ENCODE assay signal across 15 mouse cellular contexts in the genomic region with DNA sequence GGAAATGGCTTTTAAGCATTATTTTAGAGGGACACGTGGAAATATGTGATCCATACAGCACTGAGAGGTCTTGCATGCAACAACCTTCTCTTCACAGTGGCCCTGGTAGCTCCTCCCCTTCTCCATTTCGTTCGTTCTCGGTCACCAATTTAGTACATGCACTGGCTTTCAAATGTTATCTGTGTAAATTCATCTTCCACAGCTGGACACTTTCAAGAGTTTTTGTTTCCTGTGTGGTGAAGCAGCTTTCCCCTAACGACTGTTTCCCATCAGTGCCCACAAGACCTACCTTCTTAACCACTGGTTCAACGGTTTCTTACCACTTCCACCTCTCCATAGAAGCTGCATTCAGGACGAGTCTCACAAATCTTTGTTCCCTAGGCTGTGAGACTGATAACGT.
A peak's percentile ranks its signal among the peaks of the same experiment; 100 is the strongest.
DNase-seq lines count a peak whose midpoint lies in the region; ATAC-seq and TF ChIP-seq lines count a peak whose summit lies in the region.
"Had no signal": no experiment of that assay in that cellular context is flagged by ENCODE, and none has a peak within 500 bp of the region (broad histone marks: within the 10 kb centered on the region; RNA-seq: fewer than 3 reads in every experiment).

No protein-coding gene starts in this region.

- H3K27ac ChIP-seq in liver, embryonic 14.5 days = no peak overlapping the region
- H3K27ac ChIP-seq: hindbrain, embryonic 10.5 days had no signal

- H3K4me3 ChIP-seq in liver, embryonic 14.5 days (ENCODE audit: insufficient read depth in 1 of 2, low read depth in 2 of 2, low read length in 2 of 2) = no peak overlapping the region
- H3K4me3 ChIP-seq: hindbrain, embryonic 10.5 days had no signal

- H3K9ac ChIP-seq in liver, embryonic 14.5 days (replicated peaks) = no peak overlapping the region
- H3K9ac ChIP-seq: forebrain, postnatal 0 days had no signal

- peak; percentile 61 for ATAC-seq in activated CD4-positive, CD25-positive, alpha-beta regulatory T cell, adult 4 months
- peak; percentile 37; the same call in 1 of the 2 replicates for ATAC-seq in liver, embryonic 14.5 days (ENCODE audit: insufficient read depth)
- ATAC-seq: forebrain, postnatal 0 days; intestine, postnatal 0 days had no signal

- H3K9me3 ChIP-seq in liver, embryonic 14.5 days (ENCODE audit: control insufficient read depth, low read length) = no peaks in the 10 kb centered on the region
- H3K9me3 ChIP-seq: hindbrain, embryonic 10.5 days had no signal

- peak; percentile 31 to 39 for DNase-seq in B cell, adult 2 months
- peak; percentile 3 to 7 (median 4) for DNase-seq in liver, embryonic 14.5 days (ENCODE audit: low read depth in 3 of 3, low spot score in 3 of 3)
- peak; percentile 4 for DNase-seq in skeletal muscle tissue, adult 2 months (ENCODE audit: low read depth, low spot score)
- no peak for DNase-seq in kidney, adult 11 months
- DNase-seq in left cerebral cortex, postnatal 36 days (ENCODE audit: low spot score in 2 of 2) = no peak
- no peak for DNase-seq in gastrocnemius, postnatal 25 days
- no peak for DNase-seq in adrenal gland, postnatal 14 days
- DNase-seq: cerebellum, postnatal 25 days; forebrain, postnatal 0 days; kidney, postnatal 36 days; midbrain, embryonic 14.5 days; right cerebral cortex, postnatal 4 days had no signal

- TF ChIP-seq CTCF in liver, embryonic 14.5 days (IDR thresholded peaks at IDR 0.05; ENCODE audit: low read depth) = no peak

- TF ChIP-seq EP300 in liver, embryonic 14.5 days (IDR thresholded peaks at IDR 0.05; ENCODE audit: low read depth) = peak; percentile 36; the same call in 1 of the 2 replicates

- 0 out of 4 replicates have a peak, but pooled peaks cover 0 to 3% of the 10 kb centered on the region in 2 experiments for H3K4me1 ChIP-seq in liver, embryonic 14.5 days (replicated peaks; ENCODE audit: control insufficient read depth in 2 of 2, insufficient read depth in 2 of 2, low read length in 1 of 2)
- H3K4me1 ChIP-seq: hindbrain, embryonic 10.5 days had no signal

- H3K4me2 ChIP-seq in liver, embryonic 14.5 days (ENCODE audit: low read depth) = no peak overlapping the region

- no peaks in the 10 kb centered on the region for H3K27me3 ChIP-seq in liver, embryonic 14.5 days (ENCODE audit: control insufficient read depth, insufficient read depth, low read length)

- 10% methylated on average over 8 of the region's 8 CpGs for WGBS in liver, embryonic 14.5 days (ENCODE audit: insufficient replicate concordance)

- no peaks in the 10 kb centered on the region for H3K36me3 ChIP-seq in liver, embryonic 14.5 days (replicated peaks; ENCODE audit: control insufficient read depth, insufficient read depth, low read depth)
- H3K36me3 ChIP-seq: hindbrain, embryonic 10.5 days had no signal

- intact Hi-C loops in left cerebral cortex, postnatal 36 days (cut with DNase I) = no loop called here

Comparison
In these comparisons a context has a peak if more than half of its experiments do, and no peak if none do; other contexts are left out.
1. DNase-seq: peak in B cell, adult 2 months (2 of 2), liver, embryonic 14.5 days (3 of 3) and skeletal muscle tissue, adult 2 months (single experiment); none in kidney, adult 11 months (single experiment), left cerebral cortex, postnatal 36 days (0 of 2), gastrocnemius, postnatal 25 days (single experiment) and adrenal gland, postnatal 14 days (single experiment).